Mouse (Mus musculus) 416B (cell line): ENCODE measurements around the gene Rcn3.
A peak's percentile ranks its signal among the peaks of the same experiment; 100 is the strongest.

Experiments
- DNase-seq: peaks from one replicate; pipeline ENCODE4 v3.0.0; 2011; ENCODE audit warnings: low read depth

The Rcn3 gene

GRCm38 (mm10) chr7:45073171-45073707 lies 18.8 kb downstream of the Rcn3 start:
- DNase-seq, result peak; percentile 82

- peak; percentile 80 for DNase-seq
Observed at GRCm38 (mm10) chr7:45072230-45072629, 19.8 kb downstream of the Rcn3 start.

- DNase-seq, result no peak
Observed at GRCm38 (mm10) chr7:45069671-45070070, 22.4 kb downstream of the Rcn3 start.

GRCm38 (mm10) chr7:45068000-45068318 lies 24.1 kb downstream of the Rcn3 start:
- peak; percentile 90 for DNase-seq

- DNase-seq, result peak; percentile 72
Observed at GRCm38 (mm10) chr7:45067190-45067999, 24.6 kb downstream of the Rcn3 start.

GRCm38 (mm10) chr7:45062239-45062835 lies 29.7 kb downstream of the Rcn3 start, which contains the start of the genes Nosip and Prrg2:
Gene Nosip (plus strand): TSS chr7:45062429.
Gene Prrg2 (minus strand): TSS chr7:45062677.
- DNase-seq, result peak; percentile 100

- DNase-seq, result no peak
Observed at GRCm38 (mm10) chr7:45061532-45062075, 30.4 kb downstream of the Rcn3 start.

GRCm38 (mm10) chr7:45060632-45061122 lies 31.3 kb downstream of the Rcn3 start:
- no peak for DNase-seq

- DNase-seq, result no peak
Observed at GRCm38 (mm10) chr7:45058607-45059571, 33.1 kb downstream of the Rcn3 start.

- DNase-seq, result no peak
Observed at GRCm38 (mm10) chr7:45056972-45057348, 35.1 kb downstream of the Rcn3 start.

GRCm38 (mm10) chr7:45056329-45056971 lies 35.6 kb downstream of the Rcn3 start:
- DNase-seq, result no peak

GRCm38 (mm10) chr7:45053931-45054510 lies 38.0 kb downstream of the Rcn3 start:
- peak; percentile 100 for DNase-seq

GRCm38 (mm10) chr7:45053117-45053930 lies 38.7 kb downstream of the Rcn3 start:
- DNase-seq, result peak; percentile 92

GRCm38 (mm10) chr7:45052862-45053116 lies 39.2 kb downstream of the Rcn3 start, which contains the start of gene Prr12:
Gene Prr12 (minus strand): TSS chr7:45052881.
- DNase-seq, result peak; percentile 89

GRCm38 (mm10) chr7:45052181-45052861 lies 39.7 kb downstream of the Rcn3 start:
- DNase-seq, result no peak

GRCm38 (mm10) chr7:45051601-45051974 lies 40.4 kb downstream of the Rcn3 start:
- no peak for DNase-seq

- peak; percentile 93 for DNase-seq
Observed at GRCm38 (mm10) chr7:45050945-45051600, 40.9 kb downstream of the Rcn3 start.

GRCm38 (mm10) chr7:45048923-45049657 lies 42.9 kb downstream of the Rcn3 start:
- no peak for DNase-seq
